Mouse (Mus musculus): Measurements from ENCODE around the gene Apmap.

Apmap gene

GRCm38 (mm10) chr2:150608087-150608799, at the start of gene Apmap:
Gene Apmap, minus strand, starts transcription at chr2:150608567.
- in situ Hi-C loops (cut with MboI, MseI), result loop anchor here (5.0 kb wide), 1 partner anchor 41 kb away; no protein-coding TSS in a partner anchor

GRCm38 (mm10) chr2:150656975-150657768, 48.8 kb upstream of the Apmap start:
- in situ Hi-C loops (cut with MboI, MseI), result no loop called here

DNA sequence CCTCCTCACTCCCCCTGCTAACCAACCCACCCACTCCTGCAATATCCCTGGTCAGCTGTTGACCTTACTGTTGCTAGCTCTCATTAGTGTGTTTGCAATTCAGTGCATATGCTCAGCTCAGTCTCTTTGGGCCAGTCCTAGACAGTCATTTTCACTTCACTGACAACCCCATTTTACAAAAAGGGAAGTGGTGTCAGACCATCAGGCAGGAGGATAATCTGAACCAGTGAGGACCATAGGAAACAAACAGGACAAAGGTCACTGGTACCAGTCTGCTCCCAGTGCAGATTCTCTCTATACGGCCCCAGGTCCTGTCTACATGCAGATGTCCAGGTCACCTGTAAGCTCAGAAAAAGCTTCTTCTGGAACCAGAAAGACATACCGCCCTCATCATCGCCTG, 47.7 kb upstream of the Apmap start:
- in situ Hi-C loops (cut with MboI, MseI), result no loop called here

GRCm38 (mm10) chr2:150655290-150655689, 46.9 kb upstream of the Apmap start:
- in situ Hi-C loops (cut with MboI, MseI), result no loop called here

DNA sequence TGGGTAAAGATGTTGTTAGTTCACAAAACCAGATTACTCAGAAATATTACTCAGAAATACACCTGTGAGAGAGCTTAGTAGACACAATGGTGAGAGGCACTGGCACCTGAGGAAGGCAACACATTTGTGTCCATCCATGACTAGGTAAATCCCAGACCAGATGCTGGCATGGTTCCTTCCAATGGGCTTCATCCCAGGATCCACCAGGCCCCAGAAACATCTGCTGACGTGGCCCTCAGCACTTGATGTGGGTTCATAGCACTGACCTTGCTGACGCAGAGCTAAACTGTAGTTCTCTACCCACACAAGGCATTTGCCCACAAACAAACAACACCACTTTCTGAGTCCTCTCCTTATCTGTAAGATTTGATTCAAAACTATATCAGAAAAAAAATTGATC, 46.4 kb upstream of the Apmap start:
- in situ Hi-C loops (cut with MboI, MseI), result no loop called here

- in situ Hi-C loops (cut with MboI, MseI), result no loop called here
These were observed 43.0 kb upstream of the Apmap start for GRCm38 (mm10) chr2:150651366-150651765.

DNA sequence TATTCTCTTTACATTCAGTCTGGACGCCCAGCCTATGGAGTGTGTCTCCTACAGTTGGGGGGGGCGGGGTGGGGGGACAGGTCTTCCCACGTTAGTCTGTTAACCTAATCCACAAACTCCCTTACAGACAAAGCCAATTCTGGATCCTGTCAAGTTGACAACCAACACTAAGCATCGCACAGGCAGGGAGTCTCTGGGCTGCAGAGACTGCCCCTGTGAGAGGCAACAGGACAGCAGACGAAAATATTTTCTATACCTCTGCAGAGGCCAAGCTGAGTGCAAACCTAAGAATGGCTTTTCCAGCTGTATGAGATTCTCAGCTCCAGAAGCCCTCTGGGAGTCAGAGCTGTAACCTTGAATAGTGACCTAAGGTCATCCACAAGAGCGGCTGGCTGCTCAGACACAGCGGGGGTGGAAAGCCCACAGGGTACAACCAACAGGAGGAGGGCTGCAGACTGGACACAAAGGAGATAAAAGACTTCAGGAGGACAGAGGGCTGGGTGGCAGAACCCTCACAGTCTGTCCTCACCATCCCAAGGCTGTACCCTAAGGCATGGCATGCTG, 42.2 kb upstream of the Apmap start:
- in situ Hi-C loops (cut with MboI, MseI), result no loop called here

DNA sequence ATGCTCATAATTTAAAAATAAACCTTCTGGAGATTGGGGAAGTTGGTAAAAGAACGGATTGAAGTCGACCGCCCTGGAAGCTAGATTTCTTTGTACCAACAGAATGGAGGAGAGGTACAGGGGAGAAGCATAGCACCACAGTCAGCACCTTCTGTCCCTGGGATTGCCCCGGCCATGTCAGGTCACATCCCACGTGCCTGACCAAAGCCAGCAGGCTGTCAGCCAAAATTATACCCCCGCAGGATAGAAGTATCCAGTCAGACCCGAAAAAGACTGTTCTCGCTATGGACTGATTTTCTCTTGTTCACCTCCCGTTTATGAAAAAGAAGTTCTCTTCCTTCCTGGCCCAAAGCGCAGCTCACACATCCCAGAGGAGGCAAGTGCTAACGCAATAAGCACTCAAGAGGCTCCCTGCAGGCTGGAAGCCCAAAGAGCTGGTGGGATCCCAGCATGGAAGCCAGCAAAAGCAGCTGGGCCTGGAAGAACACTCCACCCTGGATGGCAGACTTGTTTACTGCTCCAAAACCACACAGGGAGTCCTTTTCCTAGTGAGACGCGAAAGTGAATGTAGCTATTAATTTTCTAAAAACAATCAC, 40.0 kb upstream of the Apmap start:
- in situ Hi-C loops (cut with MboI, MseI), result no loop called here

- in situ Hi-C loops (cut with MboI, MseI), result no loop called here
These were observed 39.4 kb upstream of the Apmap start for GRCm38 (mm10) chr2:150647681-150648299.

GRCm38 (mm10) chr2:150646411-150647121, 38.2 kb upstream of the Apmap start:
- in situ Hi-C loops (cut with MboI, MseI), result no loop called here

- in situ Hi-C loops (cut with MboI, MseI), result no loop called here
These were observed 36.9 kb upstream of the Apmap start for GRCm38 (mm10) chr2:150645225-150645624.

DNA sequence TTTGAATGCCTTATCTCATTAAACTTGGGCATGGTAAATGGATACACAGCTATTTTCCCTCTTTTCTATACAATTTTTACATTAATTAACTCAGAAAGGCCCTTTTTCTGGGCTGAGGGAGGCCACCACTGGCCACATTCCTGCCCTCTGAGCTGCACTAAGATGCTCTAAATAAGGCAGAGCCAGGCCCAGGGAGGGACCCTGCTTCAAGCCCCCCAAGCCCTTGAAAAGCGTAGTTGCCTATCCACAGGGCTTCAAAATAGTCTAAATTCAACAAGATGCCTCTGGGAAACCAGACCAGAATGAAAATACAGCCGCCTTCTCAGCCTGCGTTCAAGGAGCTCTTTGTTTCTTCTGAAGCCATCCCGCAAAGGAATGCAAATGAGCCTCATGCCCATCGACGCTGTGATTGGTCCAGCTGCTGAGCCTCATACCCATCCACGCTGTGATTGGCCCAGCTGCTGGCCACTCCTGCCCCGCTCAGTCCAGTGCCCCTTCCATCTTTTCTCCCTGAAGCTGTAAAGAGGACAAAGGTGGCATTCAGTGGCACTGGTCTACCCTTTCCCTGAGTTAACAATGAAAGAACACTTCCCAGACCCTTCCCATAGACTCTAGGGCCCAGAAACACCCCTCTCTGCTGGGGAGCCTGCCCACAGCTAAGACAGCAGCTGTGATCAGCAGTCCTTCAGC, 35.5 kb upstream of the Apmap start:
- in situ Hi-C loops (cut with MboI, MseI), result no loop called here

DNA sequence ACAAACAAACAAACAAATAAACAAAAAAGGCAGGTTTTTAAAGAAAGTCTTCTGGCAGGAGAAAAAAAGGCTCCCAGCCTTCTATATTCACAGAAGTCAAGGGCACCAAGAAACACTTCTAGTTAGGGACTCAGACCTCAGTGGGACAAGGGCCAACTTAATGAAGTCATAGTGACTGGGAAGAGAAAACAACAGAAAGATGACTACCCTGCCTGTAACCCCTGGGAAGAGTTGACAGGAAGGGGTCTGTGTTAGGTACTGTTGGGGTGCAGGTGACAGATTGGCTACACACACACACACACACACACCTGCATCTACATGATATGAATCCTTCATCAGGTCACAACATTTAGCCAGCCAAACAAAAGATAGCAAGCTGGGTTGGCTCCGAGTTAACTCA, 34.8 kb upstream of the Apmap start:
- in situ Hi-C loops (cut with MboI, MseI), result no loop called here

DNA sequence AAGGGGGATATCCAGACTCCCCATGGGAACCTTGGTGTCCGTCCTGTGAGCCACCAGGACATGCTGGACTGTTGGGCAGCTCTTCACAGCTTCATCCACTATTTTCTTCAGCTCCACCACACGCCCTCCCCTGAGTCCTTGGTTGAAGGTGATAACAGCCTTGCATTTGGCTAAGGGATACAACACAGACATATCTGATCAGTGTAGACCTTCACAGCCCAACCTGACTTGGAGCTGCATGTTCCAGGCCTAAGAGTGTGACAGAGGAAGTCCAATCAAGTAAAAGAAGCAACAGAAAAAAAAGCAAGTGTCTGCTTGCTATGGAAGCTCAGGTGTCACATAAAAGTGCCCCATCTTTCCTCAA, 30.0 kb upstream of the Apmap start:
- in situ Hi-C loops (cut with MboI, MseI), result no loop called here

DNA sequence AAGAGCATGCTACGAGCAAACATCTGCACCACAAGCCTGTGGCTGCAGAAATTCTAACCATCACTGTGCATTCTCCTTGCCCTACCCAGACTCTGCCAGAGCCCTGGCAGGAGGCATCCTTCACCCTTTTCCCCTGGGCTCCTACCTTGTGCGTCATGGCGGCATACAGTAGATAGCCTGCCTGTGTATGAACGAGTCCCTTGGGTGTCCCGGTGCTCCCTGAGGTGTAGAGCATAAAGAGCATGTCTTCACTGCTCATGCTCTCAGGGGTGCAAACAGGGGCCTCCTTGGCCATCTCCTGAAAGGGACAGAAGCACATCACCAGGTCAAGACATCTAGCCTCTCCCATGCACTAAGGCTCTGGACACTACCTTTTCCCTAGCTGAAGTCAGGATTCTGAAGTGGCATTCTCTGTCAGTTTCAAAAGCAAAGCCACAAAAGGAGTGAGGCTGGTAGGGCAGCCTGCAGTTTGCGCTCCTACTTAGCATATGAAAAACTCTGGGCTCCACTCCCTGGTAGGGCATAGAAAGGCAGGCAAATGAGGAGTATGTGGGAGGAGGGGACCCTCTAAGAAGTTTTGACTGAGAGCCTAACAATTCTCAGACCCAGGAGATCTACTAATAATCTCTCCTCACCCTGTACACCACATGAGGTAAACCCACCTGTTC, 29.5 kb upstream of the Apmap start:
- in situ Hi-C loops (cut with MboI, MseI), result no loop called here

- in situ Hi-C loops (cut with MboI, MseI), result no loop called here
These were observed 27.6 kb upstream of the Apmap start for GRCm38 (mm10) chr2:150635877-150636446.

- in situ Hi-C loops (cut with MboI, MseI), result no loop called here
These were observed 20.9 kb upstream of the Apmap start for GRCm38 (mm10) chr2:150629255-150629654.

DNA sequence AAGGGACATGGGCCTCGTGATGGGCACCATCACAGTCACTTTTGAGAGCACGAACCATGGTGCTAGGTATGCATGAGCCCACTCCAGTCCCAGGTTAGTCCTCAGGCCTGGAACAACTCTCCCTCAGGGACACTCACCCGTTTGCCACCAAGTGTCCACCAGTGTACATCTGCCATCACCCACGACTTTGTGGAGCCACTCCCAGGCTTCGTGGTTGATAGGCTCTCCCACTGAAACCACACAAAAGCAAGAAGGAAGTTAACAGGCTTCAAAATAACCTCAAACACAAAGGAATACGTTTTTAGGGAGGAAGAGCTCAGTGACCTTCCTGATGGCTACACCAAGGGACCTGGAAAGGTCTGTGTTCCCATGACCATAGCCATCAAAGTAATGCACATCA, 18.8 kb upstream of the Apmap start:
- in situ Hi-C loops (cut with MboI, MseI), result no loop called here

- in situ Hi-C loops (cut with MboI, MseI), result no loop called here
These were observed 16.6 kb upstream of the Apmap start for GRCm38 (mm10) chr2:150624926-150625325.

- in situ Hi-C loops (cut with MboI, MseI), result no loop called here
These were observed 15.6 kb upstream of the Apmap start for GRCm38 (mm10) chr2:150623957-150624356.
